Mouse (Mus musculus): ENCODE measurements at regions not wholly inside any gene's neighbourhood (a gene's known extent, or its start where the extent isn't known, plus 50 kb on each side); places are given as distances from the start of the nearest gene placed in this dataset.

DNA sequence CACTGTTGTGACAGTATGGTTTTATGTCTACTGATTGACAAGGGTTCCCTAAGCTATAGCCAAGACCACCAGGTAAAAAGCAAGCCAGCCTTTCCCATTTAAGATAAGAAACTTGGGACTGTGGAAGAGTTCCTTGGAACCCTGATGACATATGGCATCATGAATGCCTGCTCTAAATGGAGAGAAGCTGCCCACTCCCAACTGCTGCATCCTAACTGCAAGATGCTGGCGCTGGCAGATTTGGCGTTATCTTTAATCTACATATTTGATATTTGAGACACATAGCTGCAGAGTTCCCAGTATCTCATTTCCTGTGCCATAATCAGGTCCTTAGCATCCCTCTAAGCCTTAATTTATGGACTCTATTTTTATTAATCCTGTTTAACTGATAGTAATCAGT, 200.4 kb upstream of the Arpp21 start:
- intact Hi-C loops (cut with DNase I) = no loop called here
- DNase-seq = no peak

DNA sequence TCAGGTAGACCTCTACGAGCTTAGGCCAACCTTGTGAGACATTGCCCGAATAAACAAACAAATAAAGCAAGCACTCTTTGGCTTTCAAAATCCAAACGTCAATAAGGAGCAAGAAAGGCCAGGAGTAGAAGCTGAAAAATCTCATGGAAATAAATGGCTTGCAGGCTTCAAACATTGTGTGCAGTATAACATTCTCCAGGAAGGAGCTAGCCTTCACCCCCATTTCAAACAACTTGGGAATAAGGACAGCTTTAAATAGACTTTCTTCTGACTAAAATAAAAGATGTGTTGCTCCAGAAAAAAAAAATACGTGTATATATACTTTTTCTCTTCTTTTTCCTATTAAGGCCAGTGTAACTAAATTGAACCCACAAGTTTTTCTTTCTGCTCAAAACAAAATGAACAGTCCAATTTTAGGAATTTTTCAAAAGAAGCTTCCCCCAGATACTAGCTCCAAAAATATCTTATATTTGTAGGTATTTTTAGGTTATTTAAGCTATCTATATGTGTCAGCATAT, 196.2 kb upstream of the Arpp21 start:
- DNase-seq = no peak
- intact Hi-C loops (cut with DNase I) = no loop called here

DNA sequence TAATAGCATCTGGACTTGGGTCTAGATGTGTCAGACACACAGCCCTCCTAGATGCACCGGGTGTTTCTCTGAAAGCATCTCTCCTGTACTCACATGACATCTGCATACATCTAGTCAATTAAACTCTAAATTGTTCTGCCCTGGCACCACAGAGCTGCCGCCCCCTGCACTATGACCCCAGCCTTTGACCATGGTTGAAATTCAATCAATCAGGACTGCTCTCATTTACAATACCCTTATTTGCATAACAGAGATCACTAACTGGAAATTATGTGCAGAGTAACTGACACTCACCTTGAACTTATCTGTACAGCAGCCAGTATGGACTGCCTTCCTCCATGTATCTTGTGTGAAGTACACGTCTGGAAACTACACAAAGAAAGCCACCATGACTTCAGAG, 193.5 kb upstream of the Arpp21 start:
- no peak for DNase-seq

DNA sequence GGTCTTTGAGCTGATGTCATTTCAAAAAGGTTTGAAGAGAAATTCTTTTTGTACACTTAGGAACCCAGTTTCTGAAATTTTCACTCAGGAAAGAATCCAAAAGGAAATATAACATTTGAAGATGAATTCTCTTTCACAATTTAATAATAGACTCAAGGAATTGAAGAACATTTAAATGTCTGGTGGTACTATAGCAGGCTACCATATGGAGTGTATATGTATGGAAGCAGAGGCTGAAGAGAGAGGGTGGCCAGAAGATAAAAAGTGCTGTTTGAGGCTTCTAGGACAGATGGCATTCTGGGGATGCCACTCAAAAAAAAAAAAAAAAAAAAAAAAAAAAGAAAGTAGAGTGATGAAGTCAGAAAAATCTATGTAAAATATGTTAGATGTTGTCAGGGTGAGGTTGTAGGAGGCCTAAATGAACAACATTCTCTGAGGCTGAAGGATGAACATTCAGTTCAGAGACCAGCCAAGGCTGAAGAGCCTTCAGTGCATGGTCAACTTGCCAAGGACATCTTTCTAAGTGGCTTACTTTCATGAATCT, 170.1 kb upstream of the Arpp21 start:
- DNase-seq = no peak
- intact Hi-C loops (cut with DNase I) = no loop called here

More for the DNA sequence above, 193.5 kb upstream of the Arpp21 start:
- intact Hi-C loops (cut with DNase I) = no loop called here

DNA sequence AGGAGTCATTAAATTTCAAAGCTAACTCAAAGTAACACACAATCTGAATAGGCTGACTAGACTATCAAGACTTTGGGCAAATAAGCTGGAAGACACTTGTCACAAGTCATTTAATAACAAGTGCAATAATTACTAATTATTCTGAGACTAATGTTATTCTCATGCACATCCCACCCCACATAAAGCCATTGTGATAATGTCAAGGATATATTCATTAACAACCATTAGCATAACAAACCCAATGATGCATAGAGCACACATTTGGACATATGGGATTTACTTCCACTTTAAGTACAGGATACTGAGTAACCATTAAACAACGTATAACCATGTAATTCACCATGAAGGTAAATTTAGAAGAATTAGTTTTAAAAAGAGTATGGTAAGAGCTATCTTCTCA, 135.0 kb upstream of the Arpp21 start:
- DNase-seq = no peak
- intact Hi-C loops (cut with DNase I) = no loop called here

DNA sequence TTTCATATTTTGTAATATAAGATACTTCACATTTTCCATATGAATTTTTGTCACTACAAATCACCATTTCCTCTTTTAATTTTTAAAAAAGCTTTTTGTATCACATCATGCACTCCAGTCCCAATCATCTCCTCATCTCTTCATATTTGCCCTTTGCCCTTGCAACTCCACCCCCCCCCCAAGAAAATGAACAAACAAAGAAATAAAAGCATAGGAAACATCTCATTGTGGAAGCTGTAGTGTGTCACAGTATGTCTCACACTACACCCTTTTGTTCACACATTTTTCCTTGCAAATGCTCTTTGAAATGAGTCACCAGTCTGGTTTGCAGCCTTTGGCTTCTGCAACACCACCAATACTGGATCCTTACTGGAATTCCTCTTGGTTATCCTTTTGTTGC, 131.6 kb upstream of the Arpp21 start:
- no peak for DNase-seq
- intact Hi-C loops (cut with DNase I) = no loop called here

DNA sequence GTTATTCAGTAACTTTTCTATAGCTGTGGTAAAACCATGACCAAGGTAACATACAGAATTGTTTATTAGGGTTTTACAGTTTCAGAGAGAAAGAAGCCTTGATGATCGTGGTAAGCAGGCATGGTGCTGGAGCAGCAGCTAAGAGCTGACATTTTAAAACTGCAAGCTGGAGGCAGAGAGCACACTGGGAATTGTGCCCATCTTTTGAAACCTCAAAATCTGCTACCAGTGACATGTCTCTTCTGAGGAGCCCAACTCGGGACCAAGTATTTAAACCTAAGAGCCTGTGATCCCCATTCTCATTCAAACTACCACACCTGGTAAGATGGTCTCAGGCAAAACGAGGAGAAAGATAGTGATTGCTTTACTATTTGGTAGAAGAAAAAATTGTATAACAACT, 125.6 kb upstream of the Arpp21 start:
- no peak for DNase-seq
- intact Hi-C loops (cut with DNase I) = no loop called here

DNA sequence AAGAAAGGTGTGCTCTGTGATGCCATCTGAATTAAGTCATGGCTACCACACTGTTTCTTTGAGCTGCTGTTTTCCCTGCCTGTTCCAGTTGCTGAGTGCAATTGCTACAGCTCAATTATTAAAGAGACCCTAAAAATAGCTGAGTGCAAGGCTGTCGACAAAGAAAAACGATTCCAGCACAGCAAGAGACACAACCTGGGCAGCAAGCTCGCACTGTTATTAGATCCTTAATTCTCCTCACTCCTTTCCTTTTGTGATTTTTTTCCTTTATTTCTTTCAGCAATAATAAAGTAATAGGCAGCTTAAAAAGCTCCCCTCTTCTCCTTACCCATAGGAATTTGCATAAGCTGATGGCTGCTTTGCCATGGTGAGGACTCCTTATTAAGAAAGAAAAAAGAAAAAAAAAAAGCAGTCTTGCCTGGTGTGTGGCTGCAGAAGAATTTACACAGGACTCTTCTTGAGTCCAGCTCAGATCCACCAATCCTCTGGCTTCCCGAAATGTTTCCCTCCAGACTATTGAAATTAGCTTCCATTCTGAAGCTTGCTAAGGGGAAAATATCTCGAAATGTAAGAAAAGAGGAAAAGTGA, 123.1 kb upstream of the Arpp21 start:
- intact Hi-C loops (cut with DNase I) = no loop called here
- no peak for DNase-seq

DNA sequence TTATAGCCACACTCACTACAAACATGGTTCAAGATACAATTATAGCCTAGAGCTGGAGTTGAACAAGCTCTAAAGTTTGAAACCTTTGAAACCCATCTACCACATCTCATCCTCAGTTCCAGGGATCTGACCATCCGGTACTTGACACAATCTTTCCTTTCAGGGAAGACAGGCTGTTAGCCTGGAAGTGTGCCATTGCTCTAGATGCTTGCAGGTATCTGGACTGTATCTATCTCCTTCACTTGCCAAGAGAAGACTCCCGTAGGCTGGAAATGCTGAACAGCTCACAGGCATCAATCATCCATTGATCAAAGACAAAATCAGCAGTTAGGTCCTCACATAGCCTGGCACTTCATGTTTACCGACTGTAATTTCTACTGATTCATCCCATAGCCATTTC, 117.5 kb upstream of the Arpp21 start:
- no peak for DNase-seq
- intact Hi-C loops (cut with DNase I) = no loop called here

DNA sequence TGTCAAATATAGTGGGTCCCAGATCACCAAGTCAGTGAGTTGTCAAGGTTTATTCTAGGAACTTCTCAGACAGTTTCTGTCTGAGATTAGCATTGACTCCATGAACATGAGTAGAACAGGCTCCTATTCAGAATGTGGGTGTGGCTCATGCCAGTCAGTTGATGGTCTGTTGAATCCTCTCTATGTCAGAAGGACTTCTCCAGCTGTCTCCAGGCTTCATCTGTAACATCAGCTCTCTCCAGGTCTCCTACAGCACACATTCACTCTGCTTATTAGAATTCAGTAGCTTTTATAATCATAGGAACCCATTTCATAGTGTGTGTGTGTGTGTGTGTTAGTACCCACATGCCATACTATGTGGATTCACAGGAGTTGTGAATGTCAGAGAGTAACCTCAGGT, 113.2 kb upstream of the Arpp21 start:
- DNase-seq = no peak

DNA sequence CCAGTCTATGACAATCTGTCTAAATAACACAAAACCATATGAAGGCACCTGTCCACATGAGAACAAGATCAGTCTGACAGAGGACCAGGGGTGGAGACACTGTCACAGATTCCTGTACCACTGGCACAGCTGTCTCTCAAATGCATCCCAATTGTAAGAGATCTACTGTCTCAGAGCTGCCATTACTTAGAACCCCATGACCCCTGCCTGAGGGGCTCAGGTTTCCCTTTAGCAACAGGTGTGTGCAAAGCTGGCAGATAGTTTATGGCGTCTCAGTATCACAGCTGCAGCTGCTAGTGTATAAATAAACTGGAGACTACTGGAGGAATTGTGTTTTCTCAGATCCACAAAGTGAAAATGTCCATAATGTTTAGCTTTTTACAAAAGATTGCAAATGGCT, 109.1 kb upstream of the Arpp21 start:
- intact Hi-C loops (cut with DNase I) = no loop called here
- DNase-seq = no peak

More for the DNA sequence above, 113.2 kb upstream of the Arpp21 start:
- intact Hi-C loops (cut with DNase I) = no loop called here

DNA sequence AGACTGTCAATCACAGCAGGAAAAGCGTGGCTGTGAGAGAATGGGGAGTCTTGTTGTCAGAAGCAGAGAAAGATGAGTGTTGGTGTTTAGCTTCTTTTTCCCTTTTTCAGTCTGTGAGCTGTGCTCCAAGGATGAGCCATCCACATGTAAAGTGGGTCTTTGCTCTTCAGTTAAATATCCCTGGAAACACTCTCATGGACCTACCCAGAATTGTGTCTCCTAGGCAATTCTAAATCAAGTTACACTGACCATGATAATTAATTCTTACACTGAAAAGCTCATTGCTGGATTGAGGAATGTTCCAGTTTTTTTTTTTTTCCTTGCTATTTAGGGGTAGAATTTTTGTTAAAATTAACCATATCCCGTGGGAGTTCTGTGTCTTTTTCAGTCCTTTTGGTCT, 104.6 kb upstream of the Arpp21 start:
- intact Hi-C loops (cut with DNase I) = no loop called here
- no peak for DNase-seq

DNA sequence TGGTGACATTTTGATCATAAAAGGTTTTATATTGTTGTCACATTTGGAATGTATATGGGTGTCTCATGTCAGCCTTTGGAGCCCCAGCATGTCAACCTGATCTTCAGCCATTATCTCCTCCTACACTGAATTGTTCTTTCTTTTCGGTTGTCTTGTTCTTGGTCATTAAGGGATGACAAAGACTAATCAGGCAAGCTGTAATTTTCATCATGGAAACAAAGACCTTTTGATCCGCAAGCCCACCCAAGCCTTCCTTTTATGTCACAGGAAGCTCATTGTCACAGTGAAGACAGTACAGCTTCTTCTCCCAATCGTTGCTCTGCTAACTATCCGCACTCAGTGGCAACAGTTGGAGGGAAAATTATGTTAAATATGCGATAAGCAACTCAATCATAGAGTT, 84.3 kb upstream of the Arpp21 start:
- intact Hi-C loops (cut with DNase I) = no loop called here
- no peak for DNase-seq

DNA sequence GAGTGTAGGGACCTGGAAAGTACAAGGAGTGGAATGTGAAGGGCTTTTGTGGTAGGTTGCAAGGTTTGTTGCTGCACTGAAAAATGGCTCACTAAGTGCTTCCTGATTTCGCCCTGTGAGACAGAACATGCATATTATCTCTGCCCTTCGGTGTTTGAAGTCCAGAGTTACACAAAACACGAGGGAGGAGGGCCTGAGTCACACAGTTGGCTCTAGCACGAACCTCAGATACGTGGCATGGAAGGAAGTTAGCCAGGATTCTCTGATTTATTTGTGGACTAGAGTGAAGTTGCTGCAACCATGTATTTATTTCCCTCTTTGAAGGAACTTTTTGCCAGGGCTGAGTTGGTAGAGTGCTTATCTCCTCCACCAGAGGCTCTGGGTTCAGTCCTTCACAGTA, 73.2 kb upstream of the Arpp21 start:
- intact Hi-C loops (cut with DNase I) = no loop called here
- no peak for DNase-seq

DNA sequence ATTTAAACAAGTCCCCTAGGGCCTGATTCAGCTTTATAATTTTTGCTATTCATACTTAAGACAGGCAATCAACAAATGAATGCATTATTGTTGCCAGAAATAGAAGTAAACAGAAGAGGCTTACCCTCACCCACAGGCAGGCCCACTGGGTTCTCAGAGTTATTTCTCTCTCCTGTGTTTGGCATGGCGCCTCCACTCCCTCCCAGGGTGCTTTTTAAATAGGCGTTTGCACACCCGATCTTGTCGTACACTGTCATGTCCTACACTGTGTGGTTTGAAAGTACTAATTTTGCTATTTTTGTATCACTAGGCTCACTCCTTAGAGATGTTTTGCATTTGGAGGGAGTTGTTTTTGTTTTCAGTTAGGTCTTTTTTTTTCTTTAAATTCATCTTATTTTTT, 72.1 kb upstream of the Arpp21 start:
- DNase-seq = no peak
- intact Hi-C loops (cut with DNase I) = no loop called here

DNA sequence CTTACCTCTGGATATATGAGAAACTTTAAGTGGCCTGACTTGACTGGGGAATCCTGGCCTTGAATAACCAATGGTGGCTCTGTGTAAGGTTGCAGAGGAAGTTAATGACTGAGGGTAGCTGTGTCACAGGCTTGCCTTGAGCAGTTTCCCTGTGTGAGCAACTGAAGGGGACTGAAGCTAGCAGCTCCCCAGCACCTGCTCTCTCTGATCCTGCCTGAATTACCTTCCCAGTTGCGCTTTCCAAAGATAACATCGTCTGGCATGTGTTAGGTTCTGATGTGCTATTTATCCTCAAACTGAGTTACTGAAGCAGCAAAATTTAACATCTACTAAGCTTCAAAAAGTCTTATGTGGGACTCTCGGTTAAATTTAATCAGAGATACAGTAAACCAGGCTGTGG, 56.1 kb upstream of the Arpp21 start:
- intact Hi-C loops (cut with DNase I) = no loop called here
- no peak for DNase-seq

Small RNA genes in the stretch of these regions (microRNA-seq; reads per million reads assigned to microRNA genes)
- 0 reads per million in 2 experiments for gene Gm27847
